Mouse (Mus musculus) liver, embryonic 14.5 days (tissue): ENCODE data around the gene Nr1i3.

Experiments
- CTCF ChIP-seq: IDR thresholded peaks from 2 replicates; pipeline ENCODE4 v1.5.1; 2016; ENCODE audit warnings: antibody characterized with exemption, low read depth, control low read depth
- EP300 ChIP-seq: IDR thresholded peaks from 2 replicates; pipeline ENCODE4 v1.6.1; 2016; ENCODE audit warnings: antibody characterized with exemption, low read depth

DNA sequence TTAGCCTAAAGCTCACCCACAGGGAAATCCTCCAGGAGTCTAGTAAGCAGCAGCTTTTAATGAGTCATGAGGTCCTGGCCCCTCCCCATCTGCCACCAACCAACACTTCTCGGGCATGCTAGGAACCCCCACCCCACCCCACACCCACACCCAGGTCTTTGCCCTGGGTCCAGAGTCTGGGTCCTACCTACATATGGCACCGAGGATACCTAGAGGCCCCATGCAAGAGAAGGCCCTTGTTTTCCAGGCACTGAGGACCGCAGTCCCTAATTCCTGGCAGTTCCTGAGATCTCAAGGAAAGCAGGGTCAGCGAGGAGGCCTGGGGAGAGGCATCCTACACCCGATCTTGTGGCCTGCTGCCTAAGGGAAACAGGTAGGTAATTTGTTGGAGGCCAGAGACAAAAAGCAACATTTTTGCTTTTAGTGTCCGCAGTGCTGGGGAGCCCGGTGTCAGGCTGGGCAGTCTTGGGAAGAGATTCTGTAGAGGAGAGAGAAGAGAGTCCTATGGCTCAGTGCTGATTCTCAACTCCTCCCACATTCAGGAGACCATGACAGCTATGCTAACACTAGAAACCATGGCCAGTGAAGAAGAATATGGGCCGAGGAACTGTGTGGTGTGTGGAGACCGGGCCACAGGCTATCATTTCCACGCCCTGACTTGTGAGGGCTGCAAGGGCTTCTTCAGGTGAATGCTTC is at the start of gene Nr1i3:
- TF ChIP-seq CTCF, result no peak
- TF ChIP-seq EP300, result no peak
